Mouse (Mus musculus) cortical plate, adult 2 months (tissue): Measurements from ENCODE around the gene Atp11c. TPM values are rescaled to one million over a fixed set of nuclear protein-coding genes. Genes with fewer than 3 reads are reported as not detected.

Source experiments
- H3K27ac ChIP-seq: fragments of 200-500 bp; 2 replicates; pipeline ENCODE4 v1.5.1; 2012; ENCODE audit warnings: low read length, control low read depth, inconsistent platforms; ENCODE audit not compliant: insufficient read depth
- H3K4me1 ChIP-seq: fragments of 200-500 bp; 2 replicates; pipeline ENCODE4 v1.6.1; 2011; ENCODE audit warnings: low read length; ENCODE audit not compliant: control insufficient read depth, insufficient read depth
- H3K4me3 ChIP-seq: fragments of 200-500 bp; 2 replicates; pipeline ENCODE4 v1.5.1; 2011; ENCODE audit warnings: mild to moderate bottlenecking, low read length, control low read depth; ENCODE audit not compliant: insufficient read depth
- CTCF ChIP-seq: fragments of 200-500 bp; IDR thresholded peaks from 2 replicates; pipeline ENCODE4 v1.5.1; 2011; ENCODE audit warnings: mild to moderate bottlenecking, control low read depth, low read length; ENCODE audit not compliant: insufficient read depth; ENCODE audit errors: extremely low read depth
- POLR2A ChIP-seq: fragments of 200-500 bp; IDR thresholded peaks from 2 replicates; pipeline ENCODE4 v1.6.1; 2011; ENCODE audit warnings: mild to moderate bottlenecking, low read length, control low read depth; ENCODE audit not compliant: insufficient read depth; ENCODE audit errors: extremely low read depth
- polyA plus RNA-seq: library from polyadenylated mRNA; depleted of rRNA; stranded (reverse); fragments of >200 nt; gene quantifications from 2 replicates; pipeline ENCODE4 v1.2.3, GENCODE M21; 2012; rRNA removed

The Atp11c gene
- 5.6 and 5.9 TPM in 2 replicates for polyA plus RNA-seq

GRCm38 (mm10) chrX:60592598-60592997 lies at the start of gene Atp11c:
Gene Atp11c, minus strand, starts transcription at chrX:60592698.
- TF ChIP-seq CTCF (no peak), POLR2A (no peak)
- H3K27ac ChIP-seq = no peak within 1 kb of the TSS
- no peaks in the 10 kb centered on the region for H3K4me1 ChIP-seq
- H3K4me3 ChIP-seq = no peak within 1 kb of the TSS

GRCm38 (mm10) chrX:60609202-60609601 lies 16.7 kb upstream of the Atp11c start:
- no peak overlapping the region for H3K27ac ChIP-seq
- TF ChIP-seq POLR2A = no peak
- peak; percentile 9; the same call in 1 of the 2 replicates for TF ChIP-seq CTCF
- no peak overlapping the region for H3K4me3 ChIP-seq
- no peaks in the 10 kb centered on the region for H3K4me1 ChIP-seq

- Histone ChIP-seq H3K4me3 (no peak overlapping the region), H3K4me1 (no peaks in the 10 kb centered on the region), H3K27ac (no peak overlapping the region)
- TF ChIP-seq CTCF (no peak), POLR2A (no peak)
These were observed 22.0 kb downstream of the Atp11c start for GRCm38 (mm10) chrX:60570539-60570938.

GRCm38 (mm10) chrX:60569047-60569446 lies 23.5 kb downstream of the Atp11c start:
- no peak overlapping the region for H3K27ac ChIP-seq
- no peak for TF ChIP-seq CTCF
- no peak for TF ChIP-seq POLR2A
- no peaks in the 10 kb centered on the region for H3K4me1 ChIP-seq
- no peak overlapping the region for H3K4me3 ChIP-seq

GRCm38 (mm10) chrX:60555242-60555641 lies 37.3 kb downstream of the Atp11c start:
- Histone ChIP-seq H3K4me1 (no peaks in the 10 kb centered on the region), H3K27ac (no peak overlapping the region), H3K4me3 (no peak overlapping the region)
- TF ChIP-seq POLR2A = no peak
- no peak for TF ChIP-seq CTCF

DNA sequence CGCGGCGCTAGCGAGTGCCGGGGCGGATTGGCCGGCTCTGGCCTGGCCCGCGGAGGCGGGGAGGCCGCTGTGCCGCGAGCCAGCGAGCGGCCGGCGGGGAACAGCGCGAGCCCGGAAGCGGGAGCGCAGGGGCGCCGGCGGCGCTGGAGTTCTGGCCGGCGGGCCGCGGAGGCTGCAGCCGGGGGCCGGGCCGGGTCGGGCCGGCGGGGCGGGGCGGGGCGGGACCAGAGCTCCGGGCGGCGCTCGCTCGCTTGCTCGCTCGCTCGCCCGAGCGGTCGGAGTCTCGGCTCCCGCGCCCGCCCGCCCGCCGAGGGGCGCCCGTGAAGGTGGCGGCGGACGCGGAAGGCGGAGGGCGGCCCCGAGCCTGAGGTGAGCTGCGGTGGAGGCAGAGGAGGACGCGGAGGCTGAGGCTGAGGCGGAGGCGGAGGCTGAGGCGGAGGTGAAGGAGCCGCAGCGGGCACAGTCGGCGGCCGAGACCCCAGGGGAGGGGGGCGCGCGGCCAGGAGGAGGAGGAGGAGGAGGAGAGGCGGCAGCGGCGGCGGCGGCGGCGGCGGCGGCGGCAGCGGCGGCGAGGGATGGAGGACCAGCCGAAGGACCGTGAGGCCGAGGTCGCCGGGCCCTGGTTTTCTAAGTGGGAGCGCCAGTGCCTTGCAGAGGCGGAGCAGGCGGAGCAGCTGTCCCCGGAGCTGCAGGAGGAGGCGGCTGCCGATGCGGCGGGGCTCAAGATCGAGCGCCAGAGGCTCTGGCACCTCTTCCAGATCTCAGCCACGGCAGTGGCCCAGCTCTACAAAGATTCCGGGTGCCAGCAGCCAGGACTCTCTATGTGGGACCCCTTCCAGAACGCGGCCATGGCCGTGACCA lies 44.8 kb downstream of the Atp11c start:
- TF ChIP-seq CTCF = no peak
- TF ChIP-seq POLR2A = no peak
- Histone ChIP-seq H3K4me3 (peak overlapping the region; percentile 46), H3K4me1 (no peaks in the 10 kb centered on the region), H3K27ac (peak overlapping the region; percentile 67)

DNA sequence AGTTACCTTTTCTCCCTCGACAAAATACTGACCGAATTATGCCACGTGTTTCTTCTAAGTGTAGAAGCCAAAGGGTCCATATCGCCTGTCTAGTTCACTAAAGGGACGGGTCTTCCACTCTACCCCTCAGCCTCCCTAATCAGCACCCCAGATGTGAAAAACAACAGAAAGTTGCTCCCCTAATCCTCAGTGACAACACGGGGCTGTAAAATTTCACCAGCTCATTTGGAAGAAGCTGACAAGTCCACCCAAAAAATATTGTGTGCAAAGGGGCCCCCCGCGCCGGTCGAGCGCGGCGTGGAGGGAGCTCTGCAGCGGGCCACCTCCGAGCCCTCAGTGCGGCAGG lies 45.4 kb downstream of the Atp11c start:
- H3K4me1 ChIP-seq = no peaks in the 10 kb centered on the region
- TF ChIP-seq CTCF (no peak), POLR2A (no peak)
- no peak overlapping the region for H3K27ac ChIP-seq
- peak overlapping the region; percentile 46; the same call in 1 of the 2 replicates for H3K4me3 ChIP-seq

- TF ChIP-seq CTCF (no peak), POLR2A (no peak)
- no peaks in the 10 kb centered on the region for H3K4me1 ChIP-seq
- no peak overlapping the region for H3K4me3 ChIP-seq
- H3K27ac ChIP-seq = no peak overlapping the region
These were observed 46.6 kb downstream of the Atp11c start for GRCm38 (mm10) chrX:60545906-60546305.

DNA sequence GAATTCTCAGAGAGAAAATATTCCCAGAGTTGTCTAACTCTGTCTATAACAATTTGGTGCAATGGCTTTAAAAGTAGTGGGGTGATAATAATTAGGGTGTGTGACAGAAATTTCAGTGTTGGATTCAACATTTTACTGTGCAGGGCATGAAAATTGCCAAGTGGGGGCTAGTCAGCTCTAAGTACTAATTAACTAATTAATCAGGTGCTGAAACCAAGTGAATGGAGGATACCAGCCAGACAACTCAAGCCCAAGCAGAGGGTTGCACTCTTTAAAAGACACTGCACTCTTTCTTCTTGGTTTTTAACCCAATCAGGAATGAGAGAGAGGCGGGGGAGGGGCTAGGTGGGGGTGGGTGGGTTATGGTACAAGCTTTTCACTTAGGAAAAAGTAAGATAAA lies 47.1 kb downstream of the Atp11c start:
- Histone ChIP-seq H3K4me3 (no peak overlapping the region), H3K27ac (no peak overlapping the region), H3K4me1 (no peaks in the 10 kb centered on the region)
- no peak for TF ChIP-seq POLR2A
- no peak for TF ChIP-seq CTCF

DNA sequence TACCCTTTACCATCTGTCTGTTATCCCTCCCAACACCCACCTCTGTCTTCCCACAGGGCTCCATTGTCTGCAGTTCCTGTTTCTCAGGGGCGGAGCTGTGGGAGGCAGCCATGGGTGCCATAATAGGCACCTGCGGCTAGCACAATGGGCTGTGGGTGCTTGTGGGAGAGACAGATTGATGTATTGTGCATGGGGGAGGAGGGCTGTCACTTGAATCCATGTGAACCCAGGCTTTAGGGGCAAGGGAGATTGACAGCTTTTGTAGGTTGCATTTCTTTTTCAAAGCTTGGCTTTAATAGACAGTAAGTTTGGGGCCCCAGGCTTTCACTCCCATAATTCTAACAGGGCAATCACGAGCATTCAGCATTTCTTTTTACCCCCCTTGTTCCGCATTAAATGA lies 48.4 kb downstream of the Atp11c start:
- TF ChIP-seq CTCF = no peak
- TF ChIP-seq POLR2A = no peak
- Histone ChIP-seq H3K4me1 (no peaks in the 10 kb centered on the region), H3K27ac (no peak overlapping the region), H3K4me3 (no peak overlapping the region)

GRCm38 (mm10) chrX:60542901-60543300 lies 49.6 kb downstream of the Atp11c start:
- TF ChIP-seq POLR2A (no peak), CTCF (no peak)
- Histone ChIP-seq H3K27ac (no peak overlapping the region), H3K4me1 (no peaks in the 10 kb centered on the region), H3K4me3 (no peak overlapping the region)
